Mouse (Mus musculus): ENCODE measurements around the gene Olfr530. TPM values are rescaled to one million over a fixed set of nuclear protein-coding genes. Genes with fewer than 3 reads are reported as not detected.

Gene Olfr530
- polyA plus RNA-seq (2016; fragmentation: Nextera tagmentation; extraction: Ambion mirVana): not detected in 2 replicates

GRCm38 (mm10) chr7:140376231-140376630 is at the start of gene Olfr530:
Olfr530 (minus strand) TSS chr7:140376331.
- H3K4me2 ChIP-seq: no peak within 1 kb of the TSS
- H3K27ac ChIP-seq: no peak within 1 kb of the TSS
- H3K36me3 ChIP-seq: no peaks in the 10 kb centered on the region
- no peaks in the 10 kb centered on the region for H3K9me3 ChIP-seq
- no peaks in the 10 kb centered on the region for H3K4me1 ChIP-seq (replicated peaks)
- no peak within 1 kb of the TSS for H3K9ac ChIP-seq (replicated peaks)
- 23% methylated on average over 1 of the region's 1 CpGs for WGBS
- no peaks in the 10 kb centered on the region for H3K27me3 ChIP-seq
- H3K4me3 ChIP-seq (replicated peaks): no peak within 1 kb of the TSS
- ATAC-seq (ENCODE audit: insufficient number of reproducible peaks, insufficient read depth, low FRiP score, low TSS enrichment, low read depth): no peak

GRCm38 (mm10) chr7:140421539-140421938 is 45.4 kb upstream of the Olfr530 start, which contains the start of gene Olfr532:
Olfr532 (minus strand) TSS chr7:140421639.
- 98% methylated on average over 1 of the region's 1 CpGs for WGBS
- ATAC-seq (ENCODE audit: insufficient number of reproducible peaks, insufficient read depth, low FRiP score, low TSS enrichment, low read depth): no peak

GRCm38 (mm10) chr7:140402818-140403217 is 26.7 kb upstream of the Olfr530 start, which contains the start of gene Olfr531:
Olfr531 (minus strand) TSS chr7:140402918.
- Histone ChIP-seq H3K4me3 (replicated peaks) (no peak within 1 kb of the TSS), H3K4me1 (replicated peaks) (no peaks in the 10 kb centered on the region), H3K4me2 (no peak within 1 kb of the TSS), H3K9ac (replicated peaks) (no peak within 1 kb of the TSS), H3K9me3 (no peaks in the 10 kb centered on the region), H3K27me3 (no peaks in the 10 kb centered on the region; the same call in 1 of the 2 replicates), H3K36me3 (no peaks in the 10 kb centered on the region), H3K27ac (no peak within 1 kb of the TSS)
- WGBS: 100% methylated on average over 1 of the region's 1 CpGs
- ATAC-seq (ENCODE audit: insufficient number of reproducible peaks, insufficient read depth, low FRiP score, low TSS enrichment, low read depth): no peak

More at GRCm38 (mm10) chr7:140421539-140421938, 45.4 kb upstream of the Olfr530 start, which contains the start of gene Olfr532:
- H3K4me1 ChIP-seq (replicated peaks): no peaks in the 10 kb centered on the region
- no peaks in the 10 kb centered on the region for H3K36me3 ChIP-seq
- no peak within 1 kb of the TSS for H3K9ac ChIP-seq (replicated peaks)
- no peak within 1 kb of the TSS for H3K4me3 ChIP-seq (replicated peaks)
- no peak within 1 kb of the TSS for H3K4me2 ChIP-seq
- no peaks in the 10 kb centered on the region for H3K27me3 ChIP-seq
- H3K27ac ChIP-seq: no peak within 1 kb of the TSS
- no peaks in the 10 kb centered on the region for H3K9me3 ChIP-seq

DNA sequence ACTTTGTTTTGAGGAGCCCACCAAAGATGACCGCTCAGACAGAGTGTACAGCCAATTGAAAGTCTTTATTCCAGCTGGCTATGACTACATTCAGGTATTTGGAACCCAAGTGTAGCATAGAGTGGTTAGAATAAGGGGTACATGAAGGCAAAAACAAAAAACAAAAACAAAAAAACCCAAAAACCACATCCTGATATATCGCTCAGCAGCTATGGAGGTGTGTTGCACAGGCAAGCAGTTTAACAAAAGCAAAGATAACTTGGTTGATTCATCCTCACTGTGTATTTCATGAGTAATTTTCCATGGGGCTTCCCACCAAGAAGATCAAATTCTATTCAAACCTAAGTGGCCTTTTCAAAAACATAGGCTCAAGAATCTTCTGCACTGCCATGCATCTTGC is 780 bp upstream of the Olfr530 start:
- Histone ChIP-seq H3K4me3 (replicated peaks) (no peak overlapping the region), H3K36me3 (no peaks in the 10 kb centered on the region), H3K27ac (no peak overlapping the region), H3K9me3 (no peaks in the 10 kb centered on the region), H3K4me2 (no peak overlapping the region), H3K4me1 (replicated peaks) (no peaks in the 10 kb centered on the region), H3K9ac (replicated peaks) (no peak overlapping the region), H3K27me3 (no peaks in the 10 kb centered on the region)
- 95% methylated on average over 2 of the region's 2 CpGs for WGBS
- ATAC-seq (ENCODE audit: insufficient number of reproducible peaks, insufficient read depth, low FRiP score, low TSS enrichment, low read depth): no peak

DNA sequence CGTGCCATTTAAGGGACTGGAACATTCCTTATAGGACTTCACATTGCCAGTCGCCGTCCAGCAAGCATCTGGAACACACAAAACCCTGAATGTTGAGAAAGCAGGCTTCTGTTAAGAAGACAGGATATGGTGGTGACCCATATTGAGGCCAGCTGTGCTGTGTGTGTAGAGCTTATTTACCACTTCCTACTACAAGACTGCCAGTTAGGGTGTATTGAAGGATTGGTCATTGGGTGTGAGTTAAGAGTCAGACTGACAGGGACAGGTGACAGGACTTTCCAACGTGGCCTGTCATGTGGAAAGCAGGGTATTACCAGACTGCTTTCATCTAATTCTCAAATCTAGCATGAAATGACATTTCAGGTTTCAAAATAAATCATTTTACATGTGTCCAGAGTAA is 1.8 kb downstream of the Olfr530 start:
- Histone ChIP-seq H3K4me2 (no peak overlapping the region), H3K4me1 (replicated peaks) (no peaks in the 10 kb centered on the region), H3K36me3 (no peaks in the 10 kb centered on the region), H3K9ac (replicated peaks) (no peak overlapping the region), H3K4me3 (replicated peaks) (no peak overlapping the region), H3K27me3 (no peaks in the 10 kb centered on the region), H3K27ac (no peak overlapping the region), H3K9me3 (no peaks in the 10 kb centered on the region)
- WGBS: 73% methylated on average over 4 of the region's 4 CpGs
- ATAC-seq (ENCODE audit: insufficient number of reproducible peaks, insufficient read depth, low FRiP score, low TSS enrichment, low read depth): no peak

- 68% methylated on average over 3 of the region's 3 CpGs for WGBS
- no peak within 1 kb of the TSS for H3K9ac ChIP-seq (replicated peaks)
These were observed 14.6 kb downstream of the Olfr530 start, which contains the start of gene Olfr60 for GRCm38 (mm10) chr7:140361571-140361970. Olfr60 (minus strand) TSS chr7:140361671.

DNA sequence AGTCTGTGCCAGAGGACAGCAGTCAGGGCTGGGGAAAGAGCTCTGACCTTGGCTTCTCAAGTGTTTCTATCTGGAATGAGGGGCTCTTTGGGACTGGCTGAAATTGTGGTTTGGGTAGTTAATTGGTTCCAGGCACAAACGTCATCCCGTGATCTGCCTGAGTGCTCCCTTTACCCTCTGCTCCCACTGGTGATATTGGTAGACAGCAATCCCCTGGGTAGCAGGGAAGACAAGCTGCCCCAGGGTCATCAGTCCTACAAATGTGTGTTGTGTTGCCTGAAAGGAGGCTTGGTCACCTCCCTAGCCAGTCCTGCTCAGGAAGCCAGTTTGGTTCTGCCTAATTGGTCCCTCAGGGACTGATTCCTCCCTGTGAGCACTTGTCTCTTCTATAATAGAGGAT is 42.4 kb downstream of the Olfr530 start, which contains the start of gene Olfr527:
Gene Olfr527, plus strand, starts transcription at position 301 of the 400 bp plus-strand sequence.
- Histone ChIP-seq H3K27ac (no peak within 1 kb of the TSS), H3K9me3 (no peaks in the 10 kb centered on the region), H3K36me3 (no peaks in the 10 kb centered on the region), H3K4me3 (replicated peaks) (no peak within 1 kb of the TSS), H3K4me2 (no peak within 1 kb of the TSS), H3K4me1 (replicated peaks) (no peaks in the 10 kb centered on the region), H3K9ac (replicated peaks) (no peak within 1 kb of the TSS), H3K27me3 (no peaks in the 10 kb centered on the region)
- no peak for ATAC-seq (ENCODE audit: insufficient number of reproducible peaks, insufficient read depth, low FRiP score, low TSS enrichment, low read depth)
- 68% methylated on average over 2 of the region's 2 CpGs for WGBS

More at GRCm38 (mm10) chr7:140361571-140361970, 14.6 kb downstream of the Olfr530 start, which contains the start of gene Olfr60:
- Histone ChIP-seq H3K36me3 (no peaks in the 10 kb centered on the region), H3K27ac (no peak within 1 kb of the TSS), H3K4me2 (no peak within 1 kb of the TSS), H3K9me3 (no peaks in the 10 kb centered on the region), H3K4me1 (replicated peaks) (no peaks in the 10 kb centered on the region), H3K4me3 (replicated peaks) (no peak within 1 kb of the TSS), H3K27me3 (no peaks in the 10 kb centered on the region)
- no peak for ATAC-seq (ENCODE audit: insufficient number of reproducible peaks, insufficient read depth, low FRiP score, low TSS enrichment, low read depth)

DNA sequence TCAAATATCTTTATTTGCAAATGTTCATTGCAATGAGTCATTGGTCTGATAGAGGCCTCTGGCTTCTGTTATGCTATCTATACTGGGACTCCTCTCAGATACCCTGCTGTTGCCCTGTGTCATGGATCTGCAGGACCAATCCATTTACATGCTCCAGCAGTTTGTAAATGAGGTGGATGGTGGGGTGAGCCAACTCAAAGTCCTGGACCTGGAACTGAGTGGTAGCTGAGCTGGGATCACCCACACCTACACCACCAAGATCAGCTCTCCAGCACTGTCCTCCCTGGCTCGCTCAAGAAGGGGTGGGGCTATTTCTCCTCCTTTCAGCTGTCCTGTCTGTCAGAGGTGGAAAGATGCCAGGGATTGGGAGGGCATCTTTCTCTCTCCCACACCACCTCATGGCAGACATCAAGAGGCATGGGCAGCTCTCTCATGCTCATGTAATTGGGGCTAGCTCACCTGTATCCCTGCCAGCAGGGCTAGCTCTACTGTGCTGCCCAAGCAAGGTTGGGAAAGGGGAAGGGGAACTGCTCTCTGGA is 46.3 kb downstream of the Olfr530 start:
- 56% methylated on average over 1 of the region's 1 CpGs for WGBS
- Histone ChIP-seq H3K4me1 (replicated peaks) (no peaks in the 10 kb centered on the region), H3K36me3 (no peaks in the 10 kb centered on the region), H3K27ac (no peak overlapping the region), H3K27me3 (no peaks in the 10 kb centered on the region), H3K4me3 (replicated peaks) (no peak overlapping the region), H3K9me3 (no peaks in the 10 kb centered on the region), H3K4me2 (no peak overlapping the region), H3K9ac (replicated peaks) (no peak overlapping the region)
- ATAC-seq (ENCODE audit: insufficient number of reproducible peaks, insufficient read depth, low FRiP score, low TSS enrichment, low read depth): no peak

Other genes starting within 250 kb of the Olfr530 start
- gene Mtg1, start 238.8 kb downstream of the Olfr530 start, polyA plus RNA-seq (2016; fragmentation: Nextera tagmentation; extraction: Ambion mirVana): 20.2 and 22.6 TPM in 2 replicates
- 0.10 and 0.14 TPM in 2 replicates for gene Sprn, start 221.5 kb downstream of the Olfr530 start, polyA plus RNA-seq (2016; fragmentation: Nextera tagmentation; extraction: Ambion mirVana)
- gene Olfr522, start 211.6 kb downstream of the Olfr530 start, polyA plus RNA-seq (2016; fragmentation: Nextera tagmentation; extraction: Ambion mirVana): not detected in 2 replicates
- not detected in 2 replicates for gene Olfr523, start 203.1 kb downstream of the Olfr530 start, polyA plus RNA-seq (2016; fragmentation: Nextera tagmentation; extraction: Ambion mirVana)
- not detected in 2 replicates for gene Olfr524, start 170.4 kb downstream of the Olfr530 start, polyA plus RNA-seq (2016; fragmentation: Nextera tagmentation; extraction: Ambion mirVana)
- not detected in 2 replicates for gene Cd163l1, start 158.1 kb downstream of the Olfr530 start, polyA plus RNA-seq (2016; fragmentation: Nextera tagmentation; extraction: Ambion mirVana)
- not detected in 2 replicates for gene 5830411N06Rik, start 129.0 kb downstream of the Olfr530 start, polyA plus RNA-seq (2016; fragmentation: Nextera tagmentation; extraction: Ambion mirVana)
- not detected in 2 replicates for gene Olfr525, start 55.5 kb downstream of the Olfr530 start, polyA plus RNA-seq (2016; fragmentation: Nextera tagmentation; extraction: Ambion mirVana)
- gene Olfr527, start 42.3 kb downstream of the Olfr530 start, polyA plus RNA-seq (2016; fragmentation: Nextera tagmentation; extraction: Ambion mirVana): not detected in 2 replicates
- gene Olfr60, start 14.7 kb downstream of the Olfr530 start, polyA plus RNA-seq (2016; fragmentation: Nextera tagmentation; extraction: Ambion mirVana): not detected in 2 replicates
- gene Olfr531, start 26.6 kb upstream of the Olfr530 start, polyA plus RNA-seq (2016; fragmentation: Nextera tagmentation; extraction: Ambion mirVana): not detected in 2 replicates
- gene Olfr532, start 45.3 kb upstream of the Olfr530 start, polyA plus RNA-seq (2016; fragmentation: Nextera tagmentation; extraction: Ambion mirVana): not detected in 2 replicates
- gene Olfr533, start 87.0 kb upstream of the Olfr530 start, polyA plus RNA-seq (2016; fragmentation: Nextera tagmentation; extraction: Ambion mirVana): not detected in 2 replicates
- not detected in 2 replicates for gene Olfr535, start 107.9 kb upstream of the Olfr530 start, polyA plus RNA-seq (2016; fragmentation: Nextera tagmentation; extraction: Ambion mirVana)
- gene Olfr536, start 131.1 kb upstream of the Olfr530 start, polyA plus RNA-seq (2016; fragmentation: Nextera tagmentation; extraction: Ambion mirVana): not detected in 2 replicates
- not detected in 2 replicates for gene Olfr538, start 191.6 kb upstream of the Olfr530 start, polyA plus RNA-seq (2016; fragmentation: Nextera tagmentation; extraction: Ambion mirVana)
- gene Olfr46, start 224.9 kb upstream of the Olfr530 start, polyA plus RNA-seq (2016; fragmentation: Nextera tagmentation; extraction: Ambion mirVana): not detected in 2 replicates

All from limb, embryonic 12.5 days (tissue).